Mouse (Mus musculus): ENCODE data around the gene Pacsin2.

- TF ChIP-seq CTCF (IDR thresholded peaks at IDR 0.05; ENCODE audit: extremely low read depth, insufficient read length, insufficient replicate concordance, low read depth, low read length) (no peak), POLR2A (IDR thresholded peaks at IDR 0.05; ENCODE audit: low read depth, low read length) (no peak; the same call in 1 of the 2 replicates)
These were observed 10.0 kb upstream of the Pacsin2 start for GRCm38 (mm10) chr15:83474466-83474836.
